Mouse (Mus musculus) lung, postnatal 0 days (tissue): ENCODE measurements around the gene Ralgapa2.

Source experiments
- CTCF ChIP-seq: IDR thresholded peaks from 2 replicates; pipeline ENCODE4 v1.5.1; 2016; ENCODE audit warnings: antibody characterized with exemption, mild to moderate bottlenecking
- EP300 ChIP-seq: IDR thresholded peaks from 2 replicates; pipeline ENCODE4 v1.6.1; 2016; ENCODE audit warnings: antibody characterized with exemption, mild to moderate bottlenecking, control low read depth

- TF ChIP-seq CTCF = no peak
- TF ChIP-seq EP300 = no peak
Measured at GRCm38 (mm10) chr2:146324907-146325715, 187.0 kb downstream of the Ralgapa2 start.
